Mouse (Mus musculus) embryo, embryonic 9.5 days (tissue): Measurements from ENCODE around the gene Cox8a.
A peak's percentile ranks its signal among the peaks of the same experiment; 100 is the strongest.

ENCODE experiments used
- DNase-seq: peaks from one replicate; pipeline ENCODE4 v3.0.0-alpha.2; 2017; ENCODE audit errors: extremely low spot score

The Cox8a gene

DNA sequence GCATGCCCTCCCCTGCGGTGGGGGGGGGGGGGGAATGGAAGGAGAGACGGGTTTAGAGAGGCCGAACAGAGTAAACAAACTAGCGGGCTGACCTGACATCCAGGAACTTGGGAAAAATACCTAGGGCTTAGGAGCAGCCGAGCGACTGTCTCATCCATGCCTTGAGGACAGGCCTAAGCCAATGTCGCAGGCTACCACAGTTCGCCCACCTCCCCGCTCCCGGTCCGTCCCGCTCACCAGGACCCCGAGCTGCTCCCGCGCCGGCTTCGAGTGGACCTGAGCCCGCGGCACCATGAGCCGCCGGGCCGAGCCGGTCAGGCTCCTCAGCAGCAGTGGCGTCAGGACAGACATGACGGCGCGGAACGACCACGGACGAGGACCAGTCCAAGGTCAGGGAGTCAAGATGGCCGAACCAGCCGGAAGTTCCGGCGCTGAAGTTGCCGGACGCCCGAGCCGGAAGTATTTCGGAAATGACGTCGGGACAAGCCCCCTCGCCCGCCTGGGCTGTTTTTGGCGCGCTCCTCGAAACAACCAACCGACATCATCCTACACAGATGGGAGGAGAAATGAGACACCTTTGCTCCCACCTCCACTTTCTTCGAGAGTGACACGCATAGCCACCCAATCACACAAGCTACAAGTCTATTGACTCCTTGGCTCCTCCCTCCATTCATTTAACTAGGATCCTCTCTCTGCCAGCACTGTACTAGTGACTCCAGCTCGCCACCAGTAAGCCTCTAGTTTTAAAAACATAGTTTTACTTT lies at the start of gene Cox8a:
TSS of gene Cox8a (minus strand) at position 455 of the 764 bp plus-strand sequence.
- peak; percentile 96 for DNase-seq

GRCm38 (mm10) chr19:7266421-7266831 lies 49.0 kb upstream of the Cox8a start:
- DNase-seq = peak; percentile 60

- DNase-seq = peak; percentile 85
Measured at GRCm38 (mm10) chr19:7265478-7266191, 48.2 kb upstream of the Cox8a start.

- DNase-seq = peak; percentile 60
Measured at GRCm38 (mm10) chr19:7264766-7265331, 47.4 kb upstream of the Cox8a start.

DNA sequence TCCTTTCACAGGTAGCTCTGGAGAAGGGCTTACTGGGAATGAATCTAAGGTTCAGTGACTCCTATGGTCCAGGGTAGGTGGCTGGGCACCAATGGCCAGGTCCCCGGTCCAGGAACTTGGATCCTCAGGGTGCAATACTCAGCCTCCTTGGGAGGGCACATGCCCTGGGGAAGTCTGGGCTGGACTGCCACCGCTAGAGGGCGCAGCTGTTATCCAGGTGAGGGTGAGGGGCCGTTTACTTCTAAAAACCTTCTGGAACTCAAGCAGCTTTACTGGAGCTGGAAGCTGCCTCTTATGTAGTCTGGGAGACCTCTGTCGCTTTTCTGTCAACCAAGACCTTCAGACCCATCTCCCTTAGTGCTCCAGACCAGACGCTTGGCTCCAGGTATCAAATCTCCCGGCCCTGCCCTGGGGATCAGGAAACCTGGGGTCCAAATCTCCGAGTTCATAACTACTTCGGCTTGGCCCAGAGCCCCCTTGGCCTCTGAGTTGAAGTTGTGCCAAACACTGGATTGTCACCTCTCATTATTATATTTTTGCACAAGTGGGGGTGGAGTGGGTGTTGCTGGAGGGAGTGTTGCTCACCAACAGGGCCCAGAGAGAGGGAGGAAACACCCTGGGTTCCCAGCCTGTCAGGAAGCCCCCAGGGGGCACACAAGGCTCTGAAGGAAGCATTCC lies 46.8 kb upstream of the Cox8a start:
- DNase-seq = peak; percentile 82

DNA sequence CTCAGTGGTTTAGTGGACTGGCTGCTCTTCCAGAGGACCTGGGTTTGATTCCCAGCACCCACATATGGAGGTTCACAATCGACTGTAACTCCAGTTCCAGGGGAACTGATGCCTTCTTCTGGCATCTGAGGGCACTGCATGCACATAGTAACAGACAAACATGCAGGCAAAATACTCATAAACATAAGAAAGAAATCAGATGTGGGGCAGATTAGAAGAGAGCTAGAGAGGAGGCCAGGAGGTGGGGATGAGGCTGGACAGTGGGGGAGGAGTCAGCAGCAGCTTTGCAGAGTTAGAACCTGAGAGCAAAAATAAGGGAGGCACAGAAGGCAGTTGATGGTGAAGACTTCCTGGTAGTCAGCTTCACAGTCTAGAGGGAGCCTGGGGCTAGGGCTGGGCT lies 45.2 kb upstream of the Cox8a start:
- no peak for DNase-seq

DNA sequence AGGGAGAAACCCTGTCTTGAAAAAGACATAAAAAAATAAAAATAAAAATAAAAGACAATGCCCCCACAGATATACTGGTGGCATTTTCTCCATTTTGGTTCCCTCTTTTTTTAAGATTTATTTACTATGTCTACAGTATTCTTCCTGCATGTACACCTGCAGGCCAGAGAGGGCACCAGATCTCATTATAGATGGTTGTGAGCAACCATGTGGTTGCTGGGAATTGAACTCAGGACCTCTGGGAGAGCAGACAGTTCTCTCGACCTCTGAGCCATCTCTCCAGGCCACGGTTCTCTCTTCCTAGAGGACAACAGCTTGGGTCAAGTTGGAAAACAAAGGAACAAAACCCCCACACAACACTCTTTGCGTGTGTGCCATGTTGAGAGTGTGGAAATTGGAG lies 44.5 kb upstream of the Cox8a start:
- no peak for DNase-seq

- DNase-seq = no peak
Measured at GRCm38 (mm10) chr19:7261476-7261875, 44.1 kb upstream of the Cox8a start.

DNA sequence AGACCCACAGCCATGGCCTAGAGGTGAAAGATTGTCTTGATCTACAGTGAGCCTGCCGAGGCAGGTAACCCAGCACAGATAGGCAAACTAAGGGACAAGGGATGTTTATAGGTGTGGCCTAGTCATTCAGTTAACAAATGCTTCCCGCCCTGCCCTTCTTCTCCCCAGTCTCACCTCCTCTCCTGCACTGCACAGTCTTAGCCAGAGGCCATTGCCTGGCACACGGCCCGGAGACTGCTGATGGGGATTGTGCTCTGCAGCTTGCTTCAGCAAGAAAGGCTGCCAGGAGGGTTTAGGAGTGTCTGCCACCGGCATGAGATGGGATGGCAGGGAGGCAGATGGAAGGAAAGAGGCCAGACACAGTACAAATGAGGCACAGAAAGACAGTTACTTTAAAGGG lies 40.5 kb upstream of the Cox8a start:
- no peak for DNase-seq

DNA sequence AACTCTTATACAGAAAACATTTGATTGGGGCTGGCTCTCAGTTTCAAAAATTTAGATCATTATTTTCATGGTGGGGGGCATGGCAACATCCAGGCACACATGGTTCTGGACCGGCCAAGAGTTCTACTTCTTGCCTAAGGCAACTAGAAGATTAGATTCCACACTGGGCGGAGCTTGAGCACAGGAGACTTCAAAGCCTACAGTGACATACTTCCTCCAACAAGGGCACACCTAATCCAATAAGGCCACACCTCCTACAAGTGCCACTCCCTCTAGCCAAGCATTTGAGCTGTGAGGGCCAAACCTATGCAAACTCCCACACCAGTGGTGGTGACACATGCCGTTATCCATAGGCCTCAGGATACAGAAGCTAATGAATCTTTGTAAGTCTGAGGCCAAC lies 28.6 kb upstream of the Cox8a start:
- no peak for DNase-seq

GRCm38 (mm10) chr19:7240782-7241690 lies 23.6 kb upstream of the Cox8a start, which contains the start of gene Naa40:
Gene Naa40, minus strand, starts transcription at chr19:7241183.
- DNase-seq = peak; percentile 93

DNA sequence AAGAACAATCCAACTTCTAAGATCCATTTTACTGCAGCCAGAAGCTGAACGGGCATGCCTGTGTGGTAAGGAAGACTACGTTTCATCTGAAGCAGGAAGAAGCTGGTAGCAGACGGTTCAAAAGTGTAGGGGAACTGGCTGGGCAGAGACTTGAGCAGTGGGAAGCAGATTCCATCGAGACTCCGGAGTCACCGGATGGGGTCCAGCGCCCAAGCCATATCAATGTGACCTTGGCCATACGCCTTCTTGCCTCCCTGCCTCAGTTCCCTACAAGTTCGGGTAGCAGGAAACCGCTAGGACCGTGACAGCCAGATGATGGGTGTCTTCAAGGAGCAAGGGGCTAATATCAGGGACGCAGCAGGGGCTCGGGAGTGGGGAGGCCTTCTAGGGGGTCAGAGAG lies 22.9 kb upstream of the Cox8a start:
- no peak for DNase-seq

DNA sequence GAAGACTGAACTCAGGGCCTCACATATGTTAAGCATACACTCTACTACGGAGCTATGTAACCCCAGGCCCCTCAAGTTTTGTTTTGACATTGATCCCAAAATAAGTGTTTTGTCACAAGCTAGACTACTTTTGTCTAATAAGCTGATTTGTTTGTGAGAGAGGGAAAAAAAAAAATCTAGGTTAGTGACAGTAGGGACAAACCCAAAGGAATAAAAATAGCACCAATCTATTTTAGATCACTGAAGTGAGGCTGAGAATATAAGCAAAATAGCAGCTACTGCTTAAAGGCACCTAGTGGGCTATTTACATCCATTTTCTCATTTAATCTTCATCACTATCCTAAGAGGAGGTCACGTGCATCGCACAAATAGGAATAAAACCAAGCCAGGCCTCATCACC lies 22.2 kb upstream of the Cox8a start:
- DNase-seq = no peak

GRCm38 (mm10) chr19:7236742-7237141 lies 19.3 kb upstream of the Cox8a start:
- DNase-seq = no peak

GRCm38 (mm10) chr19:7236011-7236410 lies 18.6 kb upstream of the Cox8a start:
- no peak for DNase-seq

- DNase-seq = no peak
Measured at GRCm38 (mm10) chr19:7235461-7235860, 18.0 kb upstream of the Cox8a start.

- peak; percentile 69 for DNase-seq
Measured at GRCm38 (mm10) chr19:7234537-7235221, 17.3 kb upstream of the Cox8a start.

GRCm38 (mm10) chr19:7226511-7226914 lies 9.1 kb upstream of the Cox8a start:
- DNase-seq = no peak

- no peak for DNase-seq
Measured at GRCm38 (mm10) chr19:7225096-7225690, 7.8 kb upstream of the Cox8a start.

DNA sequence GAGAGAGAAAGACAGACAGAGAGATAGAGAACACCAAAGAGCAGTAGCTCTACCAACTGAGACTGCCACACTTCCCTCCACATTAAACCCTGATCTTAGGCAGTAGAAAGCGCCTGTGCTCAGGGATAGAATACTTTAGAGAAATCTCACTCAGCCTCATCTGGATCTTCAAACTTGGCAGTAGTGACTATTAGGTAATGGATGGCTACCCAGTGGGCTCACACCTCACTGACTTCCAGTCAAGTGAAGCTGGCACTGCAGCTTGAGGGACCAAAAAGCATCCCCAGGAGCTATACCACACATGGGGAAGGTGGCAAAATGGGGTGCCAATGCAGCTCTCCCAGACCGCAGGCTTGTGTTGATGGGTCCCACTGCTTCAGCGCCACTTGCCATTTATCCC lies 6.8 kb upstream of the Cox8a start:
- DNase-seq = no peak
